ENCODE assay signal across 45 mouse cellular contexts in genomic region chr19:24886888-24887287, GRCm38 (mm10). TPM values are rescaled to one million over a fixed set of nuclear protein-coding genes. Genes with fewer than 3 reads are reported as not detected.
"Had no signal": no experiment of that assay in that cellular context is flagged by ENCODE, and none has a peak within 500 bp of the region (broad histone marks: within the 10 kb centered on the region; RNA-seq: fewer than 3 reads in every experiment).

No protein-coding gene starts in this region.

- H3K4me1 ChIP-seq: limb, embryonic 10.5 days; limb, embryonic 12.5 days; limb, embryonic 13.5 days; limb, embryonic 15.5 days; liver, embryonic 12.5 days; liver, embryonic 13.5 days; liver, embryonic 15.5 days; lung, embryonic 15.5 days; midbrain, embryonic 10.5 days; midbrain, embryonic 12.5 days; midbrain, embryonic 13.5 days; midbrain, embryonic 15.5 days; neural tube, embryonic 12.5 days had no signal

- H3K27ac ChIP-seq: limb, embryonic 10.5 days; limb, embryonic 12.5 days; limb, embryonic 13.5 days; limb, embryonic 15.5 days; liver, embryonic 12.5 days; liver, embryonic 13.5 days; liver, embryonic 14.5 days; liver, embryonic 15.5 days; lung, embryonic 15.5 days; macrophage; midbrain, embryonic 10.5 days; midbrain, embryonic 12.5 days; midbrain, embryonic 13.5 days; midbrain, embryonic 15.5 days; neural tube, embryonic 12.5 days; neural tube, embryonic 13.5 days had no signal

- H3K4me2 ChIP-seq: limb, embryonic 12.5 days; limb, embryonic 13.5 days; limb, embryonic 15.5 days; liver, embryonic 11.5 days; liver, embryonic 12.5 days; liver, embryonic 13.5 days; liver, embryonic 15.5 days; lung, embryonic 14.5 days; lung, embryonic 15.5 days; midbrain, embryonic 11.5 days; midbrain, embryonic 12.5 days; midbrain, embryonic 13.5 days; midbrain, embryonic 15.5 days; neural tube, embryonic 12.5 days; neural tube, embryonic 13.5 days had no signal

- H3K36me3 ChIP-seq: limb, embryonic 10.5 days; limb, embryonic 12.5 days; limb, embryonic 13.5 days; limb, embryonic 15.5 days; liver, embryonic 12.5 days; liver, embryonic 13.5 days; liver, embryonic 15.5 days; lung, embryonic 15.5 days; midbrain, embryonic 10.5 days; midbrain, embryonic 12.5 days; midbrain, embryonic 13.5 days; midbrain, embryonic 15.5 days; neural tube, embryonic 12.5 days; neural tube, embryonic 13.5 days had no signal

- DNase-seq: left cerebral cortex, postnatal 4 days; liver; liver, embryonic 13.5 days; liver, postnatal 0 days; lung, adult 18-20 months; lung, adult 2 months; lung, embryonic 14.5 days; lung, postnatal 10 days; lung, postnatal 14 days; lung, postnatal 36 days; lung, postnatal 4 days; midbrain, embryonic 14.5 days had no signal

- H3K9ac ChIP-seq: limb, embryonic 12.5 days; limb, embryonic 13.5 days; limb, embryonic 15.5 days; liver, embryonic 12.5 days; liver, embryonic 13.5 days; liver, embryonic 14.5 days; liver, embryonic 15.5 days; liver, postnatal 0 days; lung, embryonic 14.5 days; lung, embryonic 15.5 days; midbrain, embryonic 12.5 days; midbrain, embryonic 13.5 days; midbrain, embryonic 15.5 days; neural tube, embryonic 12.5 days; neural tube, embryonic 13.5 days had no signal

- H3K4me3 ChIP-seq: limb, embryonic 10.5 days; limb, embryonic 12.5 days; limb, embryonic 13.5 days; limb, embryonic 15.5 days; liver, embryonic 12.5 days; liver, embryonic 13.5 days; liver, embryonic 15.5 days; lung, embryonic 15.5 days; megakaryocyte, embryonic 14.5 days; midbrain, embryonic 10.5 days; midbrain, embryonic 12.5 days; midbrain, embryonic 13.5 days; midbrain, embryonic 15.5 days; neural tube, embryonic 12.5 days; neural tube, embryonic 13.5 days had no signal

- H3K9me3 ChIP-seq: limb, embryonic 10.5 days; limb, embryonic 12.5 days; limb, embryonic 15.5 days; liver, embryonic 12.5 days; liver, embryonic 13.5 days; liver, embryonic 15.5 days; lung, embryonic 15.5 days; midbrain, embryonic 10.5 days; midbrain, embryonic 12.5 days; midbrain, embryonic 13.5 days; midbrain, embryonic 15.5 days; neural tube, embryonic 12.5 days; neural tube, embryonic 13.5 days had no signal

- ATAC-seq: liver, embryonic 12.5 days; liver, postnatal 0 days; lung, postnatal 0 days; midbrain, embryonic 13.5 days; midbrain, embryonic 15.5 days; midbrain, embryonic 16.5 days had no signal

RNA-seq across cellular contexts. Expression of gene Foxd4, which starts 14.1 kb away (rescaled TPM):
- total RNA-seq: left cerebral cortex, postnatal 10 days; left cerebral cortex, postnatal 14 days; left cerebral cortex, postnatal 25 days; left cerebral cortex, postnatal 36 days; left cerebral cortex, postnatal 4 days; liver, adult 2 months; megakaryocyte-erythroid progenitor cell, adult 5-6 weeks; midbrain, postnatal 0 days; monocyte, adult 5-6 weeks had no signal
- polyA plus RNA-seq: limb, embryonic 10.5 days; limb, embryonic 11.5 days; limb, embryonic 12.5 days; limb, embryonic 13.5 days; limb, embryonic 15.5 days; liver, adult 2 months; liver, embryonic 11.5 days; liver, embryonic 12.5 days; liver, embryonic 13.5 days; liver, embryonic 14.5 days; liver, embryonic 15.5 days; lung, embryonic 14.5 days; lung, embryonic 15.5 days; lung, embryonic 16.5 days; macrophage; midbrain, embryonic 14.5 days; midbrain, postnatal 0 days; neural tube, embryonic 11.5 days; neural tube, embryonic 12.5 days; neural tube, embryonic 13.5 days had no signal

RNA-seq across cellular contexts. Expression of gene Pgm5, which starts 25.2 kb away (rescaled TPM):
- total RNA-seq: megakaryocyte progenitor cell, adult 5-6 weeks; megakaryocyte, adult 5-6 weeks; megakaryocyte-erythroid progenitor cell, adult 5-6 weeks; monocyte, adult 5-6 weeks had no signal
